Mouse (Mus musculus): ENCODE results near the gene Anxa3.

- no peak for TF ChIP-seq E2F4 (IDR thresholded peaks at IDR 0.05; ENCODE audit: insufficient read depth)
- no peak for TF ChIP-seq POLR2A (IDR thresholded peaks at IDR 0.05; ENCODE audit: insufficient read length, low read depth)
- TF ChIP-seq MAX (IDR thresholded peaks at IDR 0.05; ENCODE audit: low read depth), result no peak
- TF ChIP-seq REST (IDR thresholded peaks at IDR 0.05; ENCODE audit: insufficient read depth, insufficient read length), result no peak
- no peak for TF ChIP-seq MYOG (IDR thresholded peaks at IDR 0.05; ENCODE audit: control insufficient read depth in 1 of 3, insufficient read depth in 1 of 3, insufficient read length in 2 of 3, low read depth in 2 of 3)
- no peak for TF ChIP-seq TCF3 (IDR thresholded peaks at IDR 0.05; ENCODE audit: insufficient read length, low read depth)
- no peak for TF ChIP-seq USF1 (IDR thresholded peaks at IDR 0.05; ENCODE audit: low read depth)
- no peak for TF ChIP-seq TCF12 (IDR thresholded peaks at IDR 0.05; ENCODE audit: insufficient read depth, poor library complexity, severe bottlenecking)
- TF ChIP-seq CEBPB (IDR thresholded peaks at IDR 0.05; ENCODE audit: insufficient read depth, poor library complexity, severe bottlenecking), result no peak
- no peak for TF ChIP-seq POLR2AphosphoS2 (IDR thresholded peaks at IDR 0.05; ENCODE audit: insufficient read length, low read depth)
- no peak for TF ChIP-seq MYOD1 (IDR thresholded peaks at IDR 0.05; ENCODE audit: control insufficient read depth in 1 of 3, insufficient read length in 2 of 3, low read depth in 2 of 3)
- TF ChIP-seq SRF (IDR thresholded peaks at IDR 0.05; ENCODE audit: control insufficient read depth, insufficient read length, low read depth), result no peak
These were observed 60.3 kb downstream of the Anxa3 start for GRCm38 (mm10) chr5:96853451-96853850.
